Mouse (Mus musculus) cerebellum, adult 2 months (tissue): ENCODE results near the gene Ppp2r3a. TPM values are rescaled to one million over a fixed set of nuclear protein-coding genes. Genes with fewer than 3 reads are reported as not detected.

Source experiments
- DNase-seq, 2 experiments: peaks; one replicate each; pipeline ENCODE4 v3.0.0; 2021
- H3K27ac ChIP-seq: fragments of 200-500 bp; 2 replicates; pipeline ENCODE4 v1.5.1; 2012; ENCODE audit warnings: low read length, control low read depth, inconsistent platforms; ENCODE audit not compliant: insufficient read depth
- H3K27me3 ChIP-seq: fragments of 200-500 bp; 2 replicates; pipeline ENCODE4 v1.6.1; 2012; ENCODE audit warnings: inconsistent platforms, mild to moderate bottlenecking, low read length, moderate library complexity; ENCODE audit not compliant: control insufficient read depth, insufficient read depth
- H3K4me1 ChIP-seq: fragments of 200-500 bp; 2 replicates; pipeline ENCODE4 v1.6.1; 2011; ENCODE audit warnings: low read length; ENCODE audit not compliant: control insufficient read depth, insufficient read depth
- H3K4me3 ChIP-seq: fragments of 200-500 bp; replicated peaks from 2 replicates; pipeline ENCODE3; 2011; ENCODE audit warnings: mild to moderate bottlenecking, low read depth, low read length, control low read depth; ENCODE audit not compliant: insufficient read depth
- CTCF ChIP-seq: fragments of 200-500 bp; IDR thresholded peaks from 2 replicates; pipeline ENCODE4 v1.5.1; 2011; ENCODE audit warnings: low read depth, mild to moderate bottlenecking, control low read depth, low read length, moderate library complexity, borderline replicate concordance; ENCODE audit not compliant: insufficient read depth
- POLR2A ChIP-seq: fragments of 200-500 bp; IDR thresholded peaks from 2 replicates; pipeline ENCODE4 v1.6.1; 2011; ENCODE audit warnings: low read length, control low read depth, borderline replicate concordance; ENCODE audit not compliant: insufficient read depth
- WGBS: fragments of 180-500 bp; shearing (Covaris S2); methylation state at CpG from one replicate; pipeline ENCODE4 v1.1.7; 2018; 5-methylcytosine and 5-hydroxymethylcytosine counted together
- polyA plus RNA-seq: library from polyadenylated mRNA; depleted of rRNA; stranded (reverse); fragments of >200 nt; gene quantifications from 2 replicates; pipeline ENCODE4 v1.2.3, GENCODE M21; 2012

Gene Ppp2r3a
- polyA plus RNA-seq, 1 experiment, result 18.8 TPM

DNA sequence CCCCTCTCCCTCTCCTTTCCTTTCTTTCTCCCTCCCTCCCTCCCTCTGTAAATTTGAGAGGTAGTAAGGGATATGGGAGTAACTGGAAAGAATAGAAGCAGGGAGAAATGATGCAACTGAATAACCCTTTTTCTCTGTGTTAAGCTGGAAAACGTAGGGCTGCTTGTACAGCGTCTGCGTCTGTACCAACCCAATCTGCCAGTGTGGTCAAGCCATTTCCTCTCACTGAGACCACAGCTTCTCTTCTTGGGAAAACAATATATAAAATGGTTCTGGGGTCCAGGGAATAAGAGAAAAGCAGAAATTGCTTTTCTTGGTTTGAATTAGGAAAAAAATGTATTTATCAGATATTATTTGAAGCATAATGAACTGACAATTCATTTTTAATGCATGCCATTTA lies 21.6 kb downstream of the Ppp2r3a start:
- Histone ChIP-seq H3K27me3 (no peaks in the 10 kb centered on the region), H3K27ac (no peak overlapping the region), H3K4me1 (no peaks in the 10 kb centered on the region), H3K4me3 (no peak overlapping the region)
- WGBS, result 92% methylated on average over 3 of the region's 3 CpGs
- TF ChIP-seq CTCF, result no peak
- no peak for TF ChIP-seq POLR2A
- DNase-seq, result no peak

DNA sequence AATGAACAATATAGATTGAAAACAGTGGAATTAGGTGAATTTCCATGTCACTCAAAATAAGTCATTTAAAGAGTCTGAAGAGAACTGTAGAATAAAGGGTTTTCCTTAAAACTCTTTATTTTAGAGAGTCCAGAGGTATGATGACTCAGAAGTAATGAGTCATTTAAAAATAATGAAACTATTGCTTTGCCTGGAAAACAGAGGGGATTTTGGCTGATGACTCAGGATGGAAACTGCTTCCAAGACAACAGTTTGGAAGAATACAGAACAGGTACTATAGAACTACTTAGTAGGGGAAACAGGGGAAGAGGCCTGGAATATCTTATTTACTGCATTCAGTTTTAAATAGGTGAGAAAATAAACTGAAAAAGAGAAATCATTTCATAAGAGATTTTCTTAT lies 22.7 kb downstream of the Ppp2r3a start:
- H3K27me3 ChIP-seq, result no peaks in the 10 kb centered on the region
- H3K4me3 ChIP-seq, result no peak overlapping the region
- no peak for DNase-seq
- no peak overlapping the region for H3K27ac ChIP-seq
- no peaks in the 10 kb centered on the region for H3K4me1 ChIP-seq
- TF ChIP-seq POLR2A, result no peak
- no peak for TF ChIP-seq CTCF

DNA sequence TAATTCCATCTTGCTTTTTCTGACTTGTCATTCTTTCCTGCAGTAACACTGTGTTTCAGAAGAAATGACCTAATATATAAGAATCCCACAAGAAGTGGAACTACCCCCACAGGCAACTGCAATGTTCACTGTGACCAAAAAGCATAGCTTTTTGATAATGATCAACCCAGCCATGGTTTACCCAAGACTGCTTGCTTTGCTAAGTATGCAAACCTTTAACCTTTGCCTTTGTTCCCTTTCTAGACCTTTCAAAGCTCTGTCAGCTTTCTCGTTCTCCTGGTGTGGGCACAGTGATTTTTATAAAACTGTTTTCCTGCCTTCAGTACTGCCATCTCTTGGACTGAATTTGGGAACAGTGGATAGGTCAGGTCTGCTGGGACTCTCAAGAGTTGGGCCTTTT lies 43.6 kb downstream of the Ppp2r3a start:
- DNase-seq, result no peak
- H3K4me3 ChIP-seq, result no peak overlapping the region
- H3K4me1 ChIP-seq, result no peaks in the 10 kb centered on the region
- WGBS, result 84% methylated on average over 1 of the region's 1 CpGs
- H3K27ac ChIP-seq, result no peak overlapping the region
- TF ChIP-seq CTCF (no peak), POLR2A (no peak)
- H3K27me3 ChIP-seq, result no peaks in the 10 kb centered on the region

DNA sequence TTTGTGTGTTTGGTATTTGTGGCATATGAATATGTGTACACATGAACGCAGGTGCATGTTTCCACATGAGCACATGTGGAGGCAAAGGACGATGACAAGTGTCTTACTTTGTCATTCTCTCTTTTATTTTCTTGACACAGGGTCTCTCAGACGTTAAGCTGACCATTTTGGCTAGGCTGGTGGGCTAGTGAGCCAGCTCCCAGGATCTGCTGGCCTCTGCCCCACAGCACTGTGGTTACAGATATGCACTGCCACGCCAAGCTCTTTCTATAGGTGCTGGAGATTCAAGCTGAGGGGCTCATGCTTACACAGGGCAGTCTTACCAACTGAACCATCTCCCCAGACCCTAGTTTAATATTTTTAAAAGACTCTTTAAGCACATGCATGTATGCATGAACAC lies 45.1 kb downstream of the Ppp2r3a start:
- TF ChIP-seq POLR2A (no peak), CTCF (no peak)
- DNase-seq, result no peak
- 55% methylated on average over 4 of the region's 4 CpGs for WGBS
- H3K27me3 ChIP-seq, result no peaks in the 10 kb centered on the region
- H3K27ac ChIP-seq, result no peak overlapping the region
- H3K4me1 ChIP-seq, result no peaks in the 10 kb centered on the region
- no peak overlapping the region for H3K4me3 ChIP-seq

DNA sequence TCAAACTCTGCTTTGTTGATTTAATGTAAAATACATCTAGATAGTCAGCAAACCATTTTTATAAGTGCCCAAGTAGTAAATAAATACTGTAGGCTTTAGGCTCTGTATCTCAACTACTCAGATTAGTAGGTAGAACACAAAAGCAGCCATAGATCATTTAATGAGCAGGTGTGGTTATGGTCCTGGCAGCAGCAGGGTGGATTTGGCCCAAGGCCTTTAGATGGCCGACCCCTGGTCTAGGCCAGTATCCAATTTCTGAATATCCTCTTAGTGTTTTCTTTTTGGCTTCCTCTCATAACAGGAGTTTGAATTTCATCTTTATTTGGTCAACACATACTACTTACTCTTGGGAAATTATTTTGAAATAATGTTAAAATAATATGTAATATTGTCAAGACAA lies 46.4 kb downstream of the Ppp2r3a start:
- H3K27me3 ChIP-seq, result no peaks in the 10 kb centered on the region
- H3K4me1 ChIP-seq, result no peaks in the 10 kb centered on the region
- TF ChIP-seq POLR2A, result no peak
- no peak for TF ChIP-seq CTCF
- H3K27ac ChIP-seq, result no peak overlapping the region
- 14% methylated on average over 1 of the region's 1 CpGs for WGBS
- H3K4me3 ChIP-seq, result no peak overlapping the region
- DNase-seq, result no peak

DNA sequence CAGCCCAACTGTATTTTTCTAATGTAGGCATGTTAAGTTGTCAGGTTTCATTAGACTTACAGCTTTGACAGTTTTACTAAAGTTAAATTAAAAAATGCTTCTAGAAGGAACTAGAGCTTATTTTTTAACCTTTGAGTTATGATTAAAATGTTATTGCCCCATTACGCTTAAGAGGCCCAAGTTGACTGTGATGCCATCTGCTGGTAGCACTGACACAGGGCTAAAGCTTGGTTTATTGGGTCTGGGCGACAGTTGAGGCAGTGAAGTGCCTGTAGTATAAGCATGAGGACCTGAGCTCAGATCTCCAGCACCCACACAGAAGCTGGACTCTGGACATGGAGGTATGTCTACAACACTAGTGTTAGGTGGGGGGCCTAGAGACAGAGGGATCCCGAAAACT lies 47.5 kb downstream of the Ppp2r3a start:
- no peak for DNase-seq
- H3K27ac ChIP-seq, result no peak overlapping the region
- H3K4me3 ChIP-seq, result no peak overlapping the region
- no peaks in the 10 kb centered on the region for H3K4me1 ChIP-seq
- no peak for TF ChIP-seq POLR2A
- TF ChIP-seq CTCF, result no peak
- no peaks in the 10 kb centered on the region for H3K27me3 ChIP-seq
- 97% methylated on average over 3 of the region's 3 CpGs for WGBS

DNA sequence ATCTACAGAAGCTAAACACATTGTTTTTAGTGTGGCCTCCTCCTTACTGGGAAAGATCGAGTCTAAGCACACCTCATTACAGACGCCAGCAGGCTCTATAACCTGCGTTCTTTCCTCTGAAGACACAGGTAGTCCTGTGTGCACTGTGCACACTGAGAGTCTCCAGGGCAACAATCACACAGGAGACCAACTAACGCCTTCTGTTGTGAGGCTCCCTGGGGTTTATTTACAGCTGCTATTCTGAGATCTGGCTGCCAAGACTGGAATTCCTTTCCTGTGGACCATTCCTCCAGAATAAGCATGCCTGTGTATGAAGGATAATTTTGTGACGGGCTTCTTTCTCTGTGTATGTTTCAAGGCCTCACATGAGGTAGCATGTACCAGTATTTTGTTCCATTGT lies 51.0 kb downstream of the Ppp2r3a start:
- Histone ChIP-seq H3K4me1 (no peaks in the 10 kb centered on the region), H3K27ac (0 out of 2 replicates have a peak overlapping the region, but pooled peaks have one; percentile 20), H3K4me3 (no peak overlapping the region), H3K27me3 (no peaks in the 10 kb centered on the region)
- WGBS, result 33% methylated on average over 5 of the region's 5 CpGs
- no peak for DNase-seq
- no peak for TF ChIP-seq CTCF
- TF ChIP-seq POLR2A, result no peak

DNA sequence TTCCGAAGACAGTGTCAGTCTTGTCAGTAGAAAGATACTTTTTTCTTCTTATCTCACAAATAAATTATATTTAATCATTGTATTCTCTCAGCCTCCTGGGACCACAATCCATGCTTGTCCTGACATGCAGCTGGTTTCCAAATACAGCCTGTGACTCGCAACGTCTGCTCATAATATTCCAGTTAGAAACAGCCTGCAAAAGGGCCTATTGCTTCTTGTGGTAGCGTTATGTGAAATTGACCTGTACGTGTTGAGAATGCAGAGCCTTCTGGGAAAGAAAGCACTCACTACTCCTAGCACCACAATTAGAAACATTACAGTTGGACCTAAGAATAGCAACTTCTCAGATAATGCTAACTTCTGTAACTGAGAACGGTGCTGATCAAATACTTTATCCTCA lies 52.8 kb downstream of the Ppp2r3a start:
- Histone ChIP-seq H3K4me1 (no peaks in the 10 kb centered on the region), H3K27ac (no peak overlapping the region), H3K4me3 (no peak overlapping the region), H3K27me3 (no peaks in the 10 kb centered on the region)
- no peak for TF ChIP-seq CTCF
- TF ChIP-seq POLR2A, result no peak
- 89% methylated on average over 6 of the region's 6 CpGs for WGBS
- no peak for DNase-seq

DNA sequence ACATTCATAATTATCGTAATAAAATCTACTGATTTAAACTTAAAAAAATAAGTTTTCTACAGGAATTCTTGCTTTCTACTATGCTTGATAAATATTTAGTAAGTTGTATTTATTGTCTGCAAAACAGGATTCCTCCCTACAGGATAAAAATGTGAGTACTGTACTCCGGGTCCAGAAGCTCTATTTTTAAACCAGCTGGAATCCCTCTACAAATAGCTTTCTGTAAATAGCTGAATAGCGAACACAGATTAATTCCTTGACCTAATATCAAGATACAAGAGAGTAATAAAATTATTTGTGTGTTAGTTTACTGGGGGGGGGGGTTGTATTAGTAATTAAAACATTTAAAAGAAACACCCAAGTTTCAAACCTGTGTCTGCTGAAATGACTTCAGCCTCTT lies 53.3 kb downstream of the Ppp2r3a start:
- no peak for DNase-seq
- TF ChIP-seq CTCF (no peak), POLR2A (no peak)
- Histone ChIP-seq H3K27ac (no peak overlapping the region), H3K4me3 (no peak overlapping the region), H3K27me3 (no peaks in the 10 kb centered on the region), H3K4me1 (no peaks in the 10 kb centered on the region)
- 61% methylated on average over 3 of the region's 3 CpGs for WGBS
